ENCODE assay signal across 32 mouse cellular contexts in genomic region chr10:112900243-112900642, GRCm38 (mm10). TPM values are rescaled to one million over a fixed set of nuclear protein-coding genes. Genes with fewer than 3 reads are reported as not detected.
A peak's percentile ranks its signal among the peaks of the same experiment; 100 is the strongest.
DNase-seq lines count a peak whose midpoint lies in the region; ATAC-seq lines count a peak whose summit lies in the region.
"Had no signal": no experiment of that assay in that cellular context is flagged by ENCODE, and none has a peak within 500 bp of the region (broad histone marks: within the 10 kb centered on the region; RNA-seq: fewer than 3 reads in every experiment).

No protein-coding gene starts in this region.

- no peak overlapping the region for H3K4me2 ChIP-seq in hindbrain, embryonic 12.5 days (replicated peaks)
- H3K4me2 ChIP-seq in hindbrain, embryonic 16.5 days (ENCODE audit: low read length), result no peak overlapping the region
- no peak overlapping the region for H3K4me2 ChIP-seq in hindbrain, embryonic 13.5 days
- H3K4me2 ChIP-seq: embryonic facial prominence, embryonic 15.5 days; heart, embryonic 13.5 days; hindbrain, embryonic 15.5 days; intestine, embryonic 15.5 days; liver, embryonic 12.5 days; midbrain, embryonic 11.5 days; neural tube, embryonic 12.5 days had no signal

- no peaks in the 10 kb centered on the region for H3K9me3 ChIP-seq in hindbrain, embryonic 12.5 days (replicated peaks)
- H3K9me3 ChIP-seq in hindbrain, embryonic 16.5 days (ENCODE audit: control insufficient read depth, low read length), result no peaks in the 10 kb centered on the region
- H3K9me3 ChIP-seq in hindbrain, embryonic 13.5 days, result no peaks in the 10 kb centered on the region
- H3K9me3 ChIP-seq: embryonic facial prominence, embryonic 10.5 days; embryonic facial prominence, embryonic 15.5 days; heart, embryonic 13.5 days; hindbrain, embryonic 15.5 days; intestine, embryonic 15.5 days; liver, embryonic 12.5 days; neural tube, embryonic 12.5 days had no signal

- ATAC-seq in hindbrain, embryonic 12.5 days (ENCODE audit: low FRiP score), result peak; percentile 68
- no peak for ATAC-seq in hindbrain, embryonic 16.5 days
- no peak for ATAC-seq in hindbrain, embryonic 13.5 days (ENCODE audit: low FRiP score)
- ATAC-seq: CD4-positive, CD25-positive, alpha-beta regulatory T cell, adult 4 months; intestine, embryonic 15.5 days; liver, embryonic 12.5 days; liver, postnatal 0 days had no signal

- H3K36me3 ChIP-seq in hindbrain, embryonic 12.5 days, result no peaks in the 10 kb centered on the region
- H3K36me3 ChIP-seq in hindbrain, embryonic 16.5 days (ENCODE audit: control insufficient read depth, insufficient read depth, low read length), result no peaks in the 10 kb centered on the region
- H3K36me3 ChIP-seq in hindbrain, embryonic 13.5 days, result no peaks in the 10 kb centered on the region
- H3K36me3 ChIP-seq: embryonic facial prominence, embryonic 10.5 days; embryonic facial prominence, embryonic 15.5 days; heart, embryonic 13.5 days; hindbrain, embryonic 15.5 days; intestine, embryonic 15.5 days; liver, embryonic 12.5 days; neural tube, embryonic 12.5 days had no signal

- H3K27me3 ChIP-seq in hindbrain, embryonic 12.5 days, result no peaks in the 10 kb centered on the region
- H3K27me3 ChIP-seq in hindbrain, embryonic 16.5 days (replicated peaks; ENCODE audit: control insufficient read depth, insufficient read depth, low read length), result no peaks in the 10 kb centered on the region
- H3K27me3 ChIP-seq in hindbrain, embryonic 13.5 days, result no peaks in the 10 kb centered on the region
- H3K27me3 ChIP-seq: embryonic facial prominence, embryonic 15.5 days; heart, embryonic 13.5 days; hindbrain, embryonic 15.5 days; intestine, embryonic 15.5 days; liver, embryonic 12.5 days; neural tube, embryonic 12.5 days had no signal

- DNase-seq in Muller cell, postnatal 12 days (ENCODE audit: inconsistent ontology term), result peak; percentile 49
- peak; percentile 12 for DNase-seq in brain, embryonic 18.5 days (ENCODE audit: low read depth, low spot score)
- no peak for DNase-seq in gastrocnemius, adult 8-10 months (ENCODE audit: low spot score in 2 of 2)
- DNase-seq in urinary bladder, adult 2 months (ENCODE audit: low spot score), result no peak
- no peak for DNase-seq in gastrocnemius, postnatal 36 days
- DNase-seq: adrenal gland, postnatal 25 days; cerebellum, adult 8-10 months; cerebellum, postnatal 25 days; heart, adult 2 months; heart, postnatal 14 days; kidney, adult 2 months; kidney, postnatal 36 days; layer of hippocampus, postnatal 36 days; left cerebral cortex, postnatal 4 days; liver, postnatal 0 days; lung, postnatal 36 days; right cerebral cortex, postnatal 4 days; thymus, adult 18-20 months; thymus, postnatal 36 days had no signal

- no peaks in the 10 kb centered on the region for H3K4me1 ChIP-seq in hindbrain, embryonic 12.5 days
- H3K4me1 ChIP-seq in hindbrain, embryonic 16.5 days (ENCODE audit: control insufficient read depth, insufficient read depth, low read depth, low read length), result no peaks in the 10 kb centered on the region
- H3K4me1 ChIP-seq in hindbrain, embryonic 13.5 days (replicated peaks), result 0 out of 2 replicates have a peak, but pooled peaks cover 5% of the 10 kb centered on the region
- H3K4me1 ChIP-seq: embryonic facial prominence, embryonic 15.5 days; heart, embryonic 13.5 days; intestine, embryonic 15.5 days; liver, embryonic 12.5 days; neural tube, embryonic 12.5 days had no signal

- intact Hi-C loops in gastrocnemius, postnatal 36 days (cut with DNase I), result no loop called here

- H3K27ac ChIP-seq in hindbrain, embryonic 12.5 days, result 0 out of 2 replicates have a peak overlapping the region, but pooled peaks have one; percentile 17
- no peak overlapping the region for H3K27ac ChIP-seq in hindbrain, embryonic 16.5 days (ENCODE audit: low read depth, low read length)
- peak overlapping the region; percentile 58 for H3K27ac ChIP-seq in hindbrain, embryonic 13.5 days
- H3K27ac ChIP-seq: embryonic facial prominence, embryonic 10.5 days; embryonic facial prominence, embryonic 15.5 days; heart, adult 2 months; heart, embryonic 13.5 days; hindbrain, embryonic 15.5 days; intestine, embryonic 15.5 days; liver, embryonic 12.5 days; neural tube, embryonic 12.5 days; stomach, postnatal 0 days had no signal

- no peak overlapping the region for H3K4me3 ChIP-seq in hindbrain, embryonic 12.5 days
- no peak overlapping the region for H3K4me3 ChIP-seq in hindbrain, embryonic 16.5 days (ENCODE audit: low read length)
- H3K4me3 ChIP-seq in hindbrain, embryonic 13.5 days, result no peak overlapping the region
- H3K4me3 ChIP-seq: embryonic facial prominence, embryonic 10.5 days; embryonic facial prominence, embryonic 15.5 days; heart, adult 2 months; heart, embryonic 13.5 days; hindbrain, embryonic 15.5 days; intestine, embryonic 15.5 days; liver, embryonic 12.5 days; neural tube, embryonic 12.5 days had no signal

- no peak overlapping the region for H3K9ac ChIP-seq in hindbrain, embryonic 12.5 days
- no peak overlapping the region for H3K9ac ChIP-seq in hindbrain, embryonic 16.5 days (ENCODE audit: low read depth, low read length)
- H3K9ac ChIP-seq in hindbrain, embryonic 13.5 days, result no peak overlapping the region
- H3K9ac ChIP-seq: embryonic facial prominence, embryonic 15.5 days; heart, embryonic 13.5 days; hindbrain, embryonic 15.5 days; intestine, embryonic 15.5 days; liver, embryonic 12.5 days; liver, postnatal 0 days; neural tube, embryonic 12.5 days had no signal

- WGBS in hindbrain, embryonic 12.5 days, result 76% methylated on average over 7 of the region's 7 CpGs
- WGBS in hindbrain, embryonic 16.5 days, result 56% methylated on average over 7 of the region's 7 CpGs
- WGBS in hindbrain, embryonic 13.5 days, result 63% methylated on average over 7 of the region's 7 CpGs

RNA-seq across cellular contexts. Expression of gene Atxn7l3b, which starts 28.6 kb away (rescaled TPM):
- 362 and 396 TPM in 2 replicates for polyA plus RNA-seq in hindbrain, embryonic 12.5 days (2016; fragmentation: Nextera tagmentation; extraction: Ambion mirVana)
- 351 and 357 TPM in 2 replicates for polyA plus RNA-seq in hindbrain, embryonic 16.5 days (2015; fragmentation: Nextera tagmentation; extraction: Ambion mirVana)
- polyA plus RNA-seq in hindbrain, embryonic 13.5 days (2015; fragmentation: Nextera tagmentation; extraction: Ambion mirVana), result 435 and 450 TPM in 2 replicates
- total RNA-seq in gastrocnemius, adult 8-10 months (2022), result 10 to 100 TPM in 2 of 4 experiments, 1 to 10 TPM in 2; 8.7 to 12.7 (median 10.7) TPM
- 40.0 and 45.1 TPM in 2 replicates for polyA plus RNA-seq in urinary bladder, adult 2 months (2012; rRNA removed)
- 10 to 100 TPM; 13.5 to 14.9 TPM for total RNA-seq in gastrocnemius, postnatal 36 days (2021)

Comparison
In these comparisons a context has a peak if more than half of its experiments do, and no peak if none do; other contexts are left out.
1. DNase-seq: peak in Muller cell, postnatal 12 days (single experiment) and brain, embryonic 18.5 days (single experiment); none in gastrocnemius, adult 8-10 months (0 of 2), urinary bladder, adult 2 months (single experiment) and gastrocnemius, postnatal 36 days (0 of 2).